Mouse (Mus musculus) kidney, embryonic 14.5 days (tissue): ENCODE measurements around the gene Dtymk. TPM values are rescaled to one million over a fixed set of nuclear protein-coding genes. Genes with fewer than 3 reads are reported as not detected.

Source experiments
- ATAC-seq: fragments of 200-750 bp; cut with Nextera tagmentation; 2 replicates; pipeline ENCODE4 v1.8.0; 2017; ENCODE audit warnings: moderate number of reproducible peaks, mild to moderate bottlenecking, moderate TSS enrichment, moderate library complexity; ENCODE audit not compliant: low FRiP score, low TSS enrichment
- H3K27ac ChIP-seq: fragments of 300-500 bp; sonication (generic); 2 replicates; pipeline ENCODE4 v1.5.1; 2014; ENCODE audit warnings: low read depth, mild to moderate bottlenecking, low read length, moderate library complexity, mixed read lengths
- H3K27me3 ChIP-seq: fragments of 300-500 bp; sonication (generic); 2 replicates; pipeline ENCODE4 v1.6.1; 2014; ENCODE audit warnings: mild to moderate bottlenecking, low read length; ENCODE audit not compliant: control insufficient read depth, insufficient read depth
- H3K36me3 ChIP-seq: fragments of 300-500 bp; sonication (generic); 2 replicates; pipeline ENCODE4 v1.6.1; 2014; ENCODE audit warnings: low read length, mixed read lengths; ENCODE audit not compliant: control insufficient read depth, insufficient read depth
- H3K4me1 ChIP-seq: fragments of 300-500 bp; sonication (generic); 2 replicates; pipeline ENCODE4 v1.6.1; 2014; ENCODE audit warnings: low read length, mixed read lengths; ENCODE audit not compliant: control insufficient read depth, insufficient read depth
- H3K4me2 ChIP-seq: fragments of 300-500 bp; sonication (generic); replicated peaks from 2 replicates; pipeline ENCODE4 v1.6.1; 2014; ENCODE audit warnings: low read depth, mild to moderate bottlenecking, low read length
- H3K4me3 ChIP-seq: fragments of 300-500 bp; sonication (generic); 2 replicates; pipeline ENCODE4 v1.5.1; 2014; ENCODE audit warnings: mild to moderate bottlenecking, low read length
- H3K9ac ChIP-seq: fragments of 300-500 bp; sonication (generic); 2 replicates; pipeline ENCODE4 v1.6.1; 2014; ENCODE audit warnings: low read depth, mild to moderate bottlenecking, low read length, moderate library complexity
- H3K9me3 ChIP-seq: fragments of 300-500 bp; sonication (generic); 2 replicates; pipeline ENCODE4 v1.6.1; 2016; ENCODE audit warnings: low read length; ENCODE audit not compliant: control insufficient read depth
- WGBS: fragments of 180-500 bp; shearing (Covaris S2); extraction: QIAGEN DNeasy Blood & Tissue Kit; methylation state at CpG from one replicate; pipeline ENCODE4 v1.1.7; 2014; 5-methylcytosine and 5-hydroxymethylcytosine counted together
- polyA plus RNA-seq: library from polyadenylated mRNA; unstranded; fragments of >200 nt; fragmentation: Nextera tagmentation; extraction: Ambion mirVana; gene quantifications from 2 replicates; pipeline ENCODE4 v1.2.1, GENCODE M21; 2014

Dtymk gene
- polyA plus RNA-seq, 1 experiment from 2014 or later = 287 TPM

GRCm38 (mm10) chr1:93755618-93756017, 46.1 kb downstream of the Dtymk start:
- 27% methylated on average over 7 of the region's 7 CpGs for WGBS
- Histone ChIP-seq H3K4me3 (peak overlapping the region; percentile 75), H3K9ac (peak overlapping the region; percentile 90), H3K9me3 (no peaks in the 10 kb centered on the region), H3K27me3 (no peaks in the 10 kb centered on the region), H3K4me2 (peak overlapping the region; percentile 52), H3K27ac (no peak overlapping the region), H3K36me3 (0 out of 2 replicates have a peak, but pooled peaks cover under 1% of the 10 kb centered on the region), H3K4me1 (peaks cover 7% of the 10 kb centered on the region; the same call in 1 of the 2 replicates)
- ATAC-seq = no peak

- Histone ChIP-seq H3K9me3 (no peaks in the 10 kb centered on the region), H3K27ac (peak overlapping the region; percentile 88), H3K4me1 (peaks cover 7% of the 10 kb centered on the region; the same call in 1 of the 2 replicates), H3K4me2 (peak overlapping the region; percentile 52), H3K4me3 (peak overlapping the region; percentile 75), H3K36me3 (peaks cover 4% of the 10 kb centered on the region), H3K27me3 (no peaks in the 10 kb centered on the region), H3K9ac (peak overlapping the region; percentile 90)
- under 1% methylated on average over 13 of the region's 13 CpGs for WGBS
- no peak; the same call in 1 of the 2 replicates for ATAC-seq
Measured at GRCm38 (mm10) chr1:93755291-93755610, 46.5 kb downstream of the Dtymk start.

- under 1% methylated on average over 94 of the region's 121 CpGs for WGBS
- H3K27ac ChIP-seq = peak within 1 kb of the TSS; percentile 88
Measured at GRCm38 (mm10) chr1:93754573-93755290, 47.0 kb downstream of the Dtymk start, which contains the start of gene Thap4. Gene Thap4, minus strand, starts transcription at chr1:93754864.

GRCm38 (mm10) chr1:93753911-93754572, 47.7 kb downstream of the Dtymk start:
- WGBS = under 1% methylated on average over 57 of the region's 59 CpGs
- Histone ChIP-seq H3K27ac (peak overlapping the region; percentile 88), H3K27me3 (no peaks in the 10 kb centered on the region), H3K4me3 (peak overlapping the region; percentile 75), H3K36me3 (peaks cover 17% of the 10 kb centered on the region), H3K9me3 (no peaks in the 10 kb centered on the region), H3K4me2 (peak overlapping the region; percentile 80), H3K4me1 (peaks cover 7% of the 10 kb centered on the region; the same call in 1 of the 2 replicates), H3K9ac (peak overlapping the region; percentile 90)
- peak; percentile 54 for ATAC-seq

More at GRCm38 (mm10) chr1:93754573-93755290, 47.0 kb downstream of the Dtymk start, which contains the start of gene Thap4:
- Histone ChIP-seq H3K4me3 (peak within 1 kb of the TSS; percentile 75), H3K9me3 (no peaks in the 10 kb centered on the region), H3K9ac (peak within 1 kb of the TSS; percentile 90), H3K4me1 (peaks cover 7% of the 10 kb centered on the region; the same call in 1 of the 2 replicates), H3K4me2 (peak within 1 kb of the TSS; percentile 80), H3K27me3 (no peaks in the 10 kb centered on the region), H3K36me3 (peaks cover 10% of the 10 kb centered on the region)
- ATAC-seq = peak; percentile 91

- H3K4me1 ChIP-seq = peaks cover 11% of the 10 kb centered on the region; the same call in 1 of the 2 replicates
- WGBS = 84% methylated on average over 6 of the region's 6 CpGs
- no peak within 1 kb of the TSS for H3K27ac ChIP-seq
- no peaks in the 10 kb centered on the region for H3K27me3 ChIP-seq
- peaks cover 21% of the 10 kb centered on the region for H3K36me3 ChIP-seq
- H3K9me3 ChIP-seq = no peaks in the 10 kb centered on the region
- H3K4me3 ChIP-seq = no peak within 1 kb of the TSS
- no peak within 1 kb of the TSS for H3K9ac ChIP-seq
- no peak within 1 kb of the TSS for H3K4me2 ChIP-seq
- no peak for ATAC-seq
Measured at GRCm38 (mm10) chr1:93751290-93751689, 50.4 kb downstream of the Dtymk start, which contains the start of gene Atg4b. Gene Atg4b, plus strand, starts transcription at chr1:93751500.

GRCm38 (mm10) chr1:93748539-93748938, 53.2 kb downstream of the Dtymk start:
- no peak for ATAC-seq
- Histone ChIP-seq H3K27me3 (no peaks in the 10 kb centered on the region), H3K9me3 (no peaks in the 10 kb centered on the region), H3K36me3 (peaks cover 21% of the 10 kb centered on the region), H3K27ac (no peak overlapping the region), H3K4me1 (0 out of 2 replicates have a peak, but pooled peaks cover 9% of the 10 kb centered on the region), H3K4me2 (no peak overlapping the region), H3K9ac (no peak overlapping the region), H3K4me3 (no peak overlapping the region)
- 93% methylated on average over 1 of the region's 1 CpGs for WGBS

- Histone ChIP-seq H3K9ac (no peak overlapping the region), H3K27me3 (no peaks in the 10 kb centered on the region), H3K4me3 (no peak overlapping the region), H3K4me1 (0 out of 2 replicates have a peak, but pooled peaks cover 4% of the 10 kb centered on the region), H3K36me3 (peaks cover 21% of the 10 kb centered on the region), H3K4me2 (no peak overlapping the region), H3K27ac (no peak overlapping the region), H3K9me3 (no peaks in the 10 kb centered on the region)
- WGBS = 54% methylated on average over 5 of the region's 5 CpGs
- peak; percentile 54; the same call in 1 of the 2 replicates for ATAC-seq
Measured at GRCm38 (mm10) chr1:93746179-93746578, 55.6 kb downstream of the Dtymk start.

GRCm38 (mm10) chr1:93742910-93743309, 58.8 kb downstream of the Dtymk start:
- ATAC-seq = no peak
- 0 out of 2 replicates have a peak, but pooled peaks cover 4% of the 10 kb centered on the region for H3K4me1 ChIP-seq
- no peaks in the 10 kb centered on the region for H3K9me3 ChIP-seq
- H3K9ac ChIP-seq = no peak overlapping the region
- H3K4me3 ChIP-seq = no peak overlapping the region
- H3K27me3 ChIP-seq = no peaks in the 10 kb centered on the region
- no peak overlapping the region for H3K4me2 ChIP-seq
- no peak overlapping the region for H3K27ac ChIP-seq
- H3K36me3 ChIP-seq = no peaks in the 10 kb centered on the region
